Mouse (Mus musculus) hindbrain, embryonic 14.5 days (tissue): ENCODE measurements around the gene Nutm1. TPM values are rescaled to one million over a fixed set of nuclear protein-coding genes. Genes with fewer than 3 reads are reported as not detected.

Experiments used
- ATAC-seq: fragments of 200-750 bp; cut with Nextera tagmentation; 2 replicates; pipeline ENCODE4 v1.8.0; 2017; ENCODE audit warnings: moderate number of reproducible peaks, mild to moderate bottlenecking, moderate TSS enrichment, moderate library complexity; ENCODE audit not compliant: low FRiP score
- DNase-seq: peaks from one replicate; pipeline ENCODE4 v3.0.0-alpha.2; 2015; ENCODE audit warnings: low spot score
- H3K27ac ChIP-seq: fragments of 300-500 bp; sonication (generic); 2 replicates; pipeline ENCODE4 v1.5.1; 2014; ENCODE audit warnings: mild to moderate bottlenecking, moderate library complexity
- H3K27me3 ChIP-seq: fragments of 300-500 bp; sonication (generic); 2 replicates; pipeline ENCODE4 v1.6.1; 2014; ENCODE audit warnings: mild to moderate bottlenecking, low read length, mixed read lengths; ENCODE audit not compliant: control insufficient read depth, insufficient read depth
- H3K36me3 ChIP-seq: fragments of 300-500 bp; sonication (generic); replicated peaks from 2 replicates; pipeline ENCODE4 v1.6.1; 2014; ENCODE audit not compliant: control insufficient read depth, insufficient read depth
- H3K4me1 ChIP-seq: fragments of 300-500 bp; sonication (generic); replicated peaks from 2 replicates; pipeline ENCODE4 v1.6.1; 2014; ENCODE audit warnings: antibody characterized with exemption, low read length, mixed read lengths; ENCODE audit not compliant: control insufficient read depth, insufficient read depth
- H3K4me2 ChIP-seq: fragments of 300-500 bp; sonication (generic); replicated peaks from 2 replicates; pipeline ENCODE4 v1.6.1; 2014; ENCODE audit warnings: mild to moderate bottlenecking, moderate library complexity
- H3K4me3 ChIP-seq: fragments of 300-500 bp; sonication (generic); replicated peaks from 2 replicates; pipeline ENCODE4 v1.5.1; 2014; ENCODE audit warnings: mild to moderate bottlenecking, low read length
- H3K9ac ChIP-seq: fragments of 300-500 bp; sonication (generic); 2 replicates; pipeline ENCODE4 v1.6.1; 2014
- H3K9me3 ChIP-seq: fragments of 300-500 bp; sonication (generic); 2 replicates; pipeline ENCODE4 v1.6.1; 2016; ENCODE audit warnings: low read length; ENCODE audit not compliant: control insufficient read depth
- WGBS: fragments of 180-500 bp; shearing (Covaris S2); extraction: QIAGEN DNeasy Blood & Tissue Kit; methylation state at CpG from one replicate; pipeline ENCODE4 v1.1.7; 2014; 5-methylcytosine and 5-hydroxymethylcytosine counted together
- polyA plus RNA-seq: library from polyadenylated mRNA; unstranded; fragments of >200 nt; fragmentation: Nextera tagmentation; extraction: Ambion mirVana; gene quantifications from 2 replicates; pipeline ENCODE4 v1.2.1, GENCODE M21; 2014

Nutm1 gene
- polyA plus RNA-seq, 1 experiment from 2014 or later: not detected

DNA sequence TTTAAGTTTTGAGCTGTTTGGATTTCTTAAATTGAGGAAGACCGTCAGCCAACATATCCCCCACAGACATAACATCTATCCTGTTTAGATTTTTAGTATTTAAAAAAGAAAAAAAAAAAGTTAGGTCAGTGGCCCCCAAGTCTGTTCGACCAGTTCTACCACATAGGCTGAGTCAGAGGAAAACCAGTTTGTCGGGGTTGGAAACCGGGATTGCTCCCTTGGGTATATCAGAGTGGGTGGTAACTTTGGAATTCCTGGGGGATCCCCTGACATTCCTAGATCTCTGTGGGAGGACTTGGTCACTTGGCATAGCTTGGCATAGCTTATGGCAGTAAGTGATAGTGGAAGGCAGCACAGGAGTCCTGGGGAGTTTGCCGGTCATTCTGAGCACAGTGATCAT is 13.8 kb downstream of the Nutm1 start:
- Histone ChIP-seq H3K27ac (no peak overlapping the region), H3K36me3 (peaks cover 56% of the 10 kb centered on the region), H3K4me3 (no peak overlapping the region), H3K9ac (no peak overlapping the region), H3K27me3 (no peaks in the 10 kb centered on the region), H3K4me2 (no peak overlapping the region), H3K4me1 (peaks cover 10% of the 10 kb centered on the region; the same call in 1 of the 2 replicates), H3K9me3 (no peaks in the 10 kb centered on the region)
- DNase-seq (no peak), ATAC-seq (no peak)
- WGBS: 98% methylated on average over 5 of the region's 5 CpGs

DNA sequence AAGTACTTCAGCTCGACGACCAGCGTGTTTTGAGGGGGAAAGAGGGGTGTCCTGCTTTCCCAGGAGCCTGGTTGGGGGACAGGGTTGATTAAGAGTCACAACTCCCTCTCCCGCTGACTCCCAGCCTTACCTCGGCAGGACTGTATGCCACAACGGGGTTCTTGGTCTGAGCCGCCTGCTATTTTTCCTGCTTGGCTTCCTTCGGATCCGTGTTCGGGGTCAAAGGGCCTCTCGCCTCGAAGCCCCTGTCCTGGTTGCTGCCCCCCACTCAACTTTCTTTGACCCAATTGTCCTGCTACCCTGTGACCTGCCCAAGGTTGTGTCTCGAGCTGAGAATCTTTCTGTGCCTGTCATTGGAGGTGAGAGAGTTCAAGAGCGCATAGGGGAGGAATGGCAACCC is 17.3 kb downstream of the Nutm1 start:
- H3K9ac ChIP-seq: no peak overlapping the region
- H3K27me3 ChIP-seq: no peaks in the 10 kb centered on the region
- H3K4me3 ChIP-seq: no peak overlapping the region
- H3K36me3 ChIP-seq: peaks cover 38% of the 10 kb centered on the region
- H3K9me3 ChIP-seq: no peaks in the 10 kb centered on the region
- no peak overlapping the region for H3K4me2 ChIP-seq
- ATAC-seq (no peak), DNase-seq (no peak)
- H3K27ac ChIP-seq: no peak overlapping the region
- peaks cover 15% of the 10 kb centered on the region; the same call in 1 of the 2 replicates for H3K4me1 ChIP-seq
- 84% methylated on average over 14 of the region's 14 CpGs for WGBS

DNA sequence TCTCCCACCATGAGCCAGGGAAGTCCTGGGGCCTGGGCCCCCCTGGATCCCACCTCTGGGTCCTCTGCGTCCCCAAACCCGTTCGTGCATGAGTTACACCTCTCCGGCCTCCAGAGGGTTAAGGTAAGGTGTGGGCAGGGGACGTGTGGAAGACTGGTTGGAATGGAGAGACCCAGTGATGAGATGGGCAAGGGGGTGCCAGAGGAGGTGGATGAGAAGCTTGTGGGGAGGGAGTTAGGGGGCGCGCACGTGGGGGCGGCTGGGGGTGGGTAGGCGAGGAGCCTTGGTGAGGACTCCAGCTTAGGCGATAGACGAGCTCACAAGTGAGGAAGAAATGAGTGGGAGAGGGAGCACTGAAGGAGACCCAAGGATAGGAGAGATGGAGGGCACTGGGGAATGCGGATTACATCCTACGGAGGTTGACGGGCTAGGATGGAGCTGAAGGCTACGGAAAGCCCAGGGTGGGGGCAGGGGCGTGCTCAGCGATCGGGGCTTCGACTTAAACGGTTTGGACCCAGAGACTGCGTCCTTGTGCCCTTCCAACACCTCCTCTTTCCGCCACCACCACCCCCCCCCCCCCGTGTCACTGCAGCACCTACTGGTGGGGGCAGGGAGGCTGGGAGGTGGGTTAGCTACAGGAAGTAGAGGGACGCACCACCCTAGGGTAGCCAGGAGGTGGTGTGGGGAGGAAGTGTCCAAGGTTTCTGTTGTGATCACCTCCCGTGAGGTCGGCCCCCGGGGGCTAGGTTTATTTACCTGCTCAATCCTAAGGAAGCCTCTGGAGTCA is 19.0 kb downstream of the Nutm1 start:
- DNase-seq (peak; percentile 57), ATAC-seq (peak; percentile 69)
- WGBS: under 1% methylated on average over 25 of the region's 28 CpGs
- Histone ChIP-seq H3K36me3 (peaks cover 23% of the 10 kb centered on the region), H3K9me3 (no peaks in the 10 kb centered on the region), H3K27ac (peak overlapping the region; percentile 99), H3K4me3 (peak overlapping the region; percentile 95), H3K4me2 (peak overlapping the region; percentile 89), H3K4me1 (peaks cover 15% of the 10 kb centered on the region; the same call in 1 of the 2 replicates), H3K27me3 (no peaks in the 10 kb centered on the region), H3K9ac (peak overlapping the region; percentile 97)

DNA sequence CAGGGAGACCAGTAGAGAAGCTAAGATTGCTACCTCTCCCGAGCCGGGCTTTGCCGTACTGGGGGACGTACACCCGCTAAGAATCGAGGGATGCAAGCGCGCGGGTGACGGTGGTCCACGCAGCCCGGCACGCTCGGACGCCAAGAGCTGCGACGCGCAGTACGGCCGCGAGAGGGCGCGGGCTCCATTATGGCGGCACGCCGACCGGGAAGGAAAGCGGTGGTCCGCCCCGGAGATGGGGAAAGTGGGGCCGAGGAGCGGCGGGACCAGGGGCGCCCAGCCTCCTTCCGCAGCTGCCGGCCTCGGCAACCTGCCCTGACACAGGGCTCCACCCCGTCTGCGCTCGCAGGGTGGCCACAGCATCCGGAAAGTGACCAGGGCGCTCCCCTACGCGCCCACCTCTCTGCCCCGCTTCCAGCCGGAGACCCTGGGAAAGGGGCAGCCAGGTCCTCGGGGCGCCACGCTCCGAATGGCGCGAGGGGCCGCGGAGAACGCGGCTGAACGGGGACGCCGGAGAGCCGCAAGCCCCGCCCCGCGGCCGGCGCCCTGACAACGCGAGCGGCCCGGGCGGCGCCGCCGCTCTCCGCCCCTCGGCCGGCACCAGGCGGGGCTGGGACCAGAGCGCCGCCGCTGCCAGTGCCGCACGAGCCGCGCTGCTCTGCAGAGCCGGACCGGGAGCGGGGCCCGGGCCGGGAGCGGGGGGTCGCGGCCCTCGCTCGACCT is 19.7 kb downstream of the Nutm1 start, which contains the start of gene Lpcat4:
Lpcat4 (plus strand) TSS at position 257 of the 723 bp plus-strand sequence.
- no peaks in the 10 kb centered on the region for H3K9me3 ChIP-seq

DNA sequence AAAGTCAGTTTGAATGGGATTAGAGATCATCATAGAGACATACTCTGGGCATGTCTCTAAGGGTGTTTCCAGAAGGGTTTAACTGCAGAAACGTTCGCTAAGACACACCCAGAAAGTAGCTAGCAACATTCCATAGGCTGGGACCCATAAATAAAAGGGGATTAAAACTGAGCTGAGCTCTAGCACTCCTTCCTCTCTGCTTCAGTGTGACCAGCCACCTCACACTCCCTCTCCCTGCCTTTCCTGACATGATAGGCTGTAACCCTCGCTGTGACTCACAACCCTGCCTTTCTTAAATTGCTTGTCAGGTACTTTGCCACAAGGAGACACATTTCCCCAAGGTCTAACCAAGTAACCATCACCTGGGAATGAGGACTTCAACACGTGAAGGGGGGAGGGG is 21.1 kb downstream of the Nutm1 start:
- Histone ChIP-seq H3K9ac (no peak overlapping the region), H3K4me1 (peaks cover 15% of the 10 kb centered on the region; the same call in 1 of the 2 replicates), H3K4me3 (no peak overlapping the region), H3K27ac (no peak overlapping the region), H3K9me3 (no peaks in the 10 kb centered on the region), H3K4me2 (no peak overlapping the region), H3K36me3 (peaks cover 9% of the 10 kb centered on the region; the same call in 1 of the 2 replicates), H3K27me3 (no peaks in the 10 kb centered on the region)
- 13% methylated on average over 4 of the region's 4 CpGs for WGBS
- DNase-seq: no peak
- ATAC-seq: no peak

More for the DNA sequence above, 19.7 kb downstream of the Nutm1 start, which contains the start of gene Lpcat4:
- Histone ChIP-seq H3K4me3 (peak within 1 kb of the TSS; percentile 95), H3K36me3 (peaks cover 19% of the 10 kb centered on the region), H3K4me1 (peaks cover 15% of the 10 kb centered on the region; the same call in 1 of the 2 replicates), H3K9ac (peak within 1 kb of the TSS; percentile 97), H3K27ac (peak within 1 kb of the TSS; percentile 99), H3K27me3 (no peaks in the 10 kb centered on the region), H3K4me2 (peak within 1 kb of the TSS; percentile 89)
- DNase-seq (peak; percentile 96), ATAC-seq (peak; percentile 90)
- under 1% methylated on average over 80 of the region's 94 CpGs for WGBS

DNA sequence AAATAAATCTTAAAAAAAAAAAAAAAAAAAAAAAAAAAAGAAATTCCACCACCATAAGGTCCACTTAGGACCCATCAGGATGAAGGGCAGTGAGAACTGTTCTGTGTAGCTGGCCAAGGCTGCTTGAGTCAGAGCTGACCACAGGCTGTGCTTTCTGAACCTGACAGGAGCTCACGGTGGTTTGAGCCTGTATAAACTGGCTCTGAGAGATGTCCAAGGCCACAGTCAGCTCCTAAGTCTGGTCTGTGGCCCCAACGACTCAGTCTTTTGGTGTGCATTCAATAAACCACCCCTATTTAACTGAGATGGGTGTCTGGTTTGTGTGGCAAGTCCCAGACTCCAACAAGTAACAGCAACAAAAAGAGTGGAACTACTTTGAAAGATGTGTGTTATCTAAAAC is 22.5 kb downstream of the Nutm1 start:
- no peaks in the 10 kb centered on the region for H3K36me3 ChIP-seq
- no peak overlapping the region for H3K4me3 ChIP-seq
- peaks cover 15% of the 10 kb centered on the region; the same call in 1 of the 2 replicates for H3K4me1 ChIP-seq
- ATAC-seq: no peak
- no peak for DNase-seq
- no peaks in the 10 kb centered on the region for H3K9me3 ChIP-seq
- H3K27ac ChIP-seq: no peak overlapping the region
- no peak overlapping the region for H3K9ac ChIP-seq
- WGBS: 85% methylated on average over 2 of the region's 2 CpGs
- H3K27me3 ChIP-seq: no peaks in the 10 kb centered on the region
- H3K4me2 ChIP-seq: no peak overlapping the region

DNA sequence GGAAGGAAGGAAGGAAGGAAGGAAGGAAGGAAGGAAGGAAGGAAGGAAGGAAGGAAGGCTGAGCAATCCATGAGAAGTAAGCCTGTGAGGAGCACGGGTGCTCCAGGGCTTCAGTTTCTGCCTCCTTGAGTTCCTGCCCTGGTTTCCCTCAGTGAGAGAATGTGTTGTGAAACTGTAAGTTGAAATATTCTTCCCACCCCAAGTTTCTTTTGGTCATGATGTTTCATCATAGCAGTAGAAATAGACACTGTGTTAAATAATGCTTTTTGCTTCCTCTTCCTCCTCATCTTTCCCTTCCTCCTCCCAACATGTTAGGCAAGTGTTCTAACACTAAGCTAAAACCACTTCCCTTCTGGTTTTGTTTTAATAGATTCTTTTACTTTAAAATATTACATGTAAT is 26.5 kb downstream of the Nutm1 start:
- WGBS: 88% methylated on average over 1 of the region's 1 CpGs
- Histone ChIP-seq H3K27me3 (no peaks in the 10 kb centered on the region), H3K4me1 (no peaks in the 10 kb centered on the region), H3K9ac (no peak overlapping the region), H3K4me2 (no peak overlapping the region), H3K4me3 (no peak overlapping the region), H3K36me3 (no peaks in the 10 kb centered on the region), H3K27ac (no peak overlapping the region), H3K9me3 (no peaks in the 10 kb centered on the region)
- DNase-seq: no peak
- ATAC-seq: no peak

DNA sequence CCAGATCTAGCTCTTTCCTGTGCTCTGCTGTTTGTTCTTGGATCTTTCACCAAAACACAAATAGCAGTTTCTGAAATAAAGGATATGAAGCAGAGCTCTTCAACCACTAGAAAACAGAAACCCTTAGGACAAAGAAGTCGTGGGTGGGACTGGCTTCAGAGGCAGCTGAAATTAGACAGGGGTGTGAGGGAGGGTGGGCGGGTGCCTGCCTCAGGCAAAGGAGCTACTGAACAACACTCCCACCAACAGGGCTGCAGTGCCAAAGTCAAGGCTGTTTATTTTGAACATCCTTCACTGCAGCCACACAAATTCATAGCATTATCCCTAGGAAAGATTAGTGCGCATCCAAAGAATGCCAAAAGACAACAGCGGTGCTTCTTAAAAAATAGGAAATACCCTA is 34.7 kb downstream of the Nutm1 start:
- ATAC-seq (no peak), DNase-seq (no peak)
- Histone ChIP-seq H3K36me3 (no peaks in the 10 kb centered on the region), H3K4me3 (no peak overlapping the region), H3K9ac (no peak overlapping the region), H3K9me3 (no peaks in the 10 kb centered on the region), H3K27ac (no peak overlapping the region), H3K4me2 (no peak overlapping the region), H3K27me3 (no peaks in the 10 kb centered on the region), H3K4me1 (no peaks in the 10 kb centered on the region)
- WGBS: 73% methylated on average over 4 of the region's 4 CpGs

DNA sequence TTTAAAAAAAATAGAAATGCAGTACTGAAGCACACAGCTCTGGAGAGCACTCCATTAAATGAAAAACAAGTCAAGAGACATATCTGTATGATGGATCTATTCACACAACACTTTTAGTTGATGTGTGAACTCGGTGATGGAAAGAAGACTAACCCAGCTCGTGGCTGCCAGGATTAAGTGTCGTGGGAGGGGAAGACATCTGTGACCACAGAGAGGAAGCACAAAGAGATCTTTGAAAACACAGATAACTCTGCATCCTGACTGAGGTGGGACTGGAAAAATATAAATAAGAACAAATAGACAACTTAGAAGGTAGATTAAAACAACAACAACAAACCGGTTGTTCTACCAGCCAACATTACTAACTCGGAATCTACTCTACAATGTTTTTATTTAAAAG is 36.5 kb downstream of the Nutm1 start:
- Histone ChIP-seq H3K27ac (no peak overlapping the region), H3K4me2 (no peak overlapping the region), H3K9ac (no peak overlapping the region), H3K4me1 (no peaks in the 10 kb centered on the region), H3K27me3 (no peaks in the 10 kb centered on the region), H3K4me3 (no peak overlapping the region), H3K9me3 (no peaks in the 10 kb centered on the region), H3K36me3 (no peaks in the 10 kb centered on the region)
- DNase-seq: no peak
- WGBS: 88% methylated on average over 5 of the region's 5 CpGs
- no peak for ATAC-seq
